Comparison of ENCODE assay signal across 8 mouse cellular contexts in the genomic region with DNA sequence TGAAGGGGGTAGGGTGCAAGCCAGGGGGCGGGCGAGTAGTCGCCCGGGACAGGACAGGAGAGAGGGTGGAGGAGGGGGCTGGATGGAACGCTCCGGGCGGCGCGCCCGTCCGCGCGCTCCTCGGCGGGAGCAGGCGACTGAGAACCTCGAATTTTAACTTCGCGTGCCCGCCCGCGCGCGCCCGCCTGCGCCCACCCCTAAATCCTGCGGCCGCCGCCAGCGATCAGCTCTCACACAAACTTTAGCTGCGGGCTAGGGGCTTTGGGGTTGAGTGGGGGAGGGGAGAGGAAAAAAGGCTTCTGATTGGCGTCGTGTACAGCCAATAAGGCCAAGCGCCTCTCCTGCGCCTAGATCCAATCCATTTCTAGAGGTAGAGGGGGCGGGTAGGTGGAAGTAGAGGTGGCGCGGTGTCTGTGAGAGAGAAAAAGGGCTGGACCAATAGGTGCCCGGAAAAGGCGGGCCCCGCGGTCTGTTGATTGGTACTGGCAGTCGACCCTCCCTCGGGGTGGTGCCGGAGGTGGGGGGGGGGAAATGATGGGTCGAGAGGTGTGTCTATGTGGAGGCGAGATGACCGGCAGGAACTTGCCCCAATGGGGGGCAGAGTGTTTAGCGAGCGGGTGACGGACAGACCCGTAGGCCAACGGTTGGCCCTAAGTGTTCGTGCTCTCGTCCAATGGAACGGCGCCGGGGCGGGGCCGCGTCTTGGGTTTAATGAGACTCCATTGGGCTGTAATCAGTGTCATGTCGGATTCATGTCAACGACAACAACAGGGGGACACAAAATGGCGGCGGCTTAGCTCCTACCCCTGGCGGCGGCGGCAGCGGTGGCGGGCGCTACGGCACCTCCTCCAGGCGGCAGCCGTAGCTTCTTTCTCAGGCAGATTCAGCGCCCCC. TPM values are rescaled to one million over a fixed set of nuclear protein-coding genes. Genes with fewer than 3 reads are reported as not detected.
DNase-seq lines count a peak whose midpoint lies in the region; ATAC-seq and TF ChIP-seq lines count a peak whose summit lies in the region.

No protein-coding gene starts in this region.

- H3K36me3 ChIP-seq in CH12.LX (replicated peaks in 1 of 2; ENCODE audit: control insufficient read depth in 1 of 2, insufficient read depth in 1 of 2, low read length in 1 of 2) = peaks cover 0 to 5% of the 10 kb centered on the region in 2 experiments
- no peaks in the 10 kb centered on the region for H3K36me3 ChIP-seq in forebrain, embryonic 11.5 days (ENCODE audit: control insufficient read depth, insufficient read depth, low read length)
- H3K36me3 ChIP-seq in heart, embryonic 16.5 days (ENCODE audit: control insufficient read depth, insufficient read depth) = no peaks in the 10 kb centered on the region
- no peaks in the 10 kb centered on the region for H3K36me3 ChIP-seq in liver, embryonic 15.5 days (replicated peaks)
- H3K36me3 ChIP-seq in neural tube, embryonic 12.5 days = no peaks in the 10 kb centered on the region

- DNase-seq in CH12.LX (ENCODE audit: extremely low read depth) = peak; percentile 99
- peak; percentile 99 for DNase-seq in c-Kit-positive CD71-positive TER-119-negative erythroid progenitor cells, embryonic 14.5 days (ENCODE audit: low read depth)
- DNase-seq in forebrain, embryonic 11.5 days (ENCODE audit: low spot score) = peak; percentile 100
- peak; percentile 100 for DNase-seq in kidney, postnatal 36 days
- peak; percentile 100 for DNase-seq in telencephalon, adult 2 months (ENCODE audit: low read depth, low spot score)

- H3K9me3 ChIP-seq in CH12.LX (replicated peaks; ENCODE audit: low read length) = no peaks in the 10 kb centered on the region
- H3K9me3 ChIP-seq in forebrain, embryonic 11.5 days (ENCODE audit: control insufficient read depth, low read length) = no peaks in the 10 kb centered on the region
- H3K9me3 ChIP-seq in heart, embryonic 16.5 days (replicated peaks; ENCODE audit: control insufficient read depth, low read length) = no peaks in the 10 kb centered on the region
- no peaks in the 10 kb centered on the region for H3K9me3 ChIP-seq in liver, embryonic 15.5 days (replicated peaks)
- H3K9me3 ChIP-seq in neural tube, embryonic 12.5 days = no peaks in the 10 kb centered on the region

- H3K27ac ChIP-seq in CH12.LX (ENCODE audit: insufficient read depth, low read depth) = peak overlapping the region; percentile 78
- peak overlapping the region; percentile 99 for H3K27ac ChIP-seq in forebrain, embryonic 11.5 days (ENCODE audit: low read depth, low read length)
- H3K27ac ChIP-seq in heart, embryonic 16.5 days (ENCODE audit: low read length) = peak overlapping the region; percentile 96
- peak overlapping the region; percentile 95 for H3K27ac ChIP-seq in liver, embryonic 15.5 days (replicated peaks)
- peak overlapping the region; percentile 98 for H3K27ac ChIP-seq in neural tube, embryonic 12.5 days

- TF ChIP-seq POLR2A in CH12.LX (IDR thresholded peaks at IDR 0.05; ENCODE audit: low read depth, low read length) = peak; percentile 44; the same call in 1 of the 2 replicates

- H3K9ac ChIP-seq in CH12.LX (ENCODE audit: insufficient read depth, low read depth) = peak overlapping the region; percentile 81
- peak overlapping the region; percentile 98 for H3K9ac ChIP-seq in forebrain, embryonic 11.5 days (ENCODE audit: low read length)
- peak overlapping the region; percentile 87 for H3K9ac ChIP-seq in heart, embryonic 16.5 days (ENCODE audit: low read length)
- H3K9ac ChIP-seq in liver, embryonic 15.5 days = peak overlapping the region; percentile 80
- H3K9ac ChIP-seq in neural tube, embryonic 12.5 days = peak overlapping the region; percentile 97

- dilution Hi-C loops in CH12.LX (cut with MboI; ENCODE audit: extremely low pct_ligation_motif_present, extremely low pct_unique_long_range_greater_than_20kb, low sequenced_read_pairs) = no loop called here

- under 1% methylated on average over 71 of the region's 75 CpGs for WGBS in forebrain, embryonic 11.5 days
- under 1% methylated on average over 74 of the region's 75 CpGs for WGBS in heart, embryonic 16.5 days
- under 1% methylated on average over 75 of the region's 75 CpGs for WGBS in liver, embryonic 15.5 days (ENCODE audit: insufficient replicate concordance)
- WGBS in neural tube, embryonic 12.5 days = under 1% methylated on average over 74 of the region's 75 CpGs

- peaks cover 0 to 17% of the 10 kb centered on the region in 2 experiments; a peak in 3 of 4 replicates for H3K4me1 ChIP-seq in CH12.LX (ENCODE audit: control insufficient read depth in 1 of 2, insufficient read depth in 2 of 2)
- H3K4me1 ChIP-seq in forebrain, embryonic 11.5 days (replicated peaks; ENCODE audit: control insufficient read depth, insufficient read depth, low read length) = peaks cover 3% of the 10 kb centered on the region; the same call in 1 of the 2 replicates
- peaks cover 37% of the 10 kb centered on the region for H3K4me1 ChIP-seq in heart, embryonic 16.5 days (ENCODE audit: control insufficient read depth, insufficient read depth, low read length)
- H3K4me1 ChIP-seq in liver, embryonic 15.5 days (replicated peaks) = peaks cover 46% of the 10 kb centered on the region
- peaks cover 21% of the 10 kb centered on the region for H3K4me1 ChIP-seq in neural tube, embryonic 12.5 days

- peak; percentile 96 for ATAC-seq in forebrain, embryonic 11.5 days (replicated peaks; ENCODE audit: low FRiP score)
- ATAC-seq in heart, embryonic 16.5 days (replicated peaks; ENCODE audit: extremely low read depth, insufficient read depth, low FRiP score) = peak; percentile 92
- peak; percentile 96 for ATAC-seq in liver, embryonic 15.5 days (ENCODE audit: insufficient read depth)
- peak; percentile 97 for ATAC-seq in neural tube, embryonic 12.5 days (ENCODE audit: low FRiP score, low read depth)

- H3K4me3 ChIP-seq in CH12.LX (replicated peaks in 1 of 3; ENCODE audit: low read depth in 2 of 3, low read length in 2 of 3, poor library complexity in 1 of 3) = peak overlapping the region; percentile 72 to 89 (median 88)
- H3K4me3 ChIP-seq in forebrain, embryonic 11.5 days (ENCODE audit: low read depth, low read length) = peak overlapping the region; percentile 94
- H3K4me3 ChIP-seq in heart, embryonic 16.5 days (ENCODE audit: low read length) = peak overlapping the region; percentile 82
- H3K4me3 ChIP-seq in liver, embryonic 15.5 days (replicated peaks) = peak overlapping the region; percentile 92
- peak overlapping the region; percentile 92 for H3K4me3 ChIP-seq in neural tube, embryonic 12.5 days

- H3K27me3 ChIP-seq in CH12.LX (replicated peaks) = peaks cover 11% of the 10 kb centered on the region
- H3K27me3 ChIP-seq in forebrain, embryonic 11.5 days (ENCODE audit: control insufficient read depth, insufficient read depth, low read length) = no peaks in the 10 kb centered on the region
- no peaks in the 10 kb centered on the region for H3K27me3 ChIP-seq in heart, embryonic 16.5 days (ENCODE audit: control insufficient read depth, insufficient read depth, low read length)
- peaks cover 21% of the 10 kb centered on the region for H3K27me3 ChIP-seq in liver, embryonic 15.5 days
- no peaks in the 10 kb centered on the region for H3K27me3 ChIP-seq in neural tube, embryonic 12.5 days (replicated peaks)

- no peak for TF ChIP-seq RAD21 in CH12.LX (IDR thresholded peaks at IDR 0.05; ENCODE audit: low read depth, low read length)

- TF ChIP-seq EP300 in CH12.LX (IDR thresholded peaks at IDR 0.05; ENCODE audit: low read length) = no peak

- H3K79me2 ChIP-seq in CH12.LX (replicated peaks; ENCODE audit: control insufficient read depth, extremely low read depth, insufficient read depth, poor library complexity, severe bottlenecking) = peaks cover 6% of the 10 kb centered on the region

- TF ChIP-seq CTCF in CH12.LX (conservative IDR thresholded peaks at IDR 0.05 in 1 of 2, IDR thresholded peaks at IDR 0.05 in 1 of 2; ENCODE audit: low read depth in 2 of 2, low read length in 2 of 2) = peak in 1 of 2 experiments; percentile 39; a peak in 2 of 4 replicates

- H3K4me2 ChIP-seq in CH12.LX (ENCODE audit: insufficient read depth, low read depth, poor library complexity, severe bottlenecking) = peak overlapping the region; percentile 77
- peak overlapping the region; percentile 74 for H3K4me2 ChIP-seq in forebrain, embryonic 11.5 days (ENCODE audit: low read depth, low read length, severe bottlenecking)
- peak overlapping the region; percentile 87 for H3K4me2 ChIP-seq in heart, embryonic 16.5 days (ENCODE audit: low read depth, low read length)
- H3K4me2 ChIP-seq in liver, embryonic 15.5 days = peak overlapping the region; percentile 100
- H3K4me2 ChIP-seq in neural tube, embryonic 12.5 days (replicated peaks) = peak overlapping the region; percentile 88

- in situ Hi-C loops in CH12.LX (cut with MboI; ENCODE audit: low pct_ligation_motif_present, low pct_unique_long_range_greater_than_20kb, low sequenced_read_pairs) = no loop called here

TF ChIP-seq in CH12.LX, 34 proteins besides CTCF, POLR2A, EP300 and RAD21 (continues in another document):
- peak; percentile 80; the same call in 1 of the 2 replicates for TF ChIP-seq ZMIZ1 (IDR thresholded peaks at IDR 0.05; ENCODE audit: low read depth, low read length)
- no peak for TF ChIP-seq UBTF (IDR thresholded peaks at IDR 0.05; ENCODE audit: low read depth, low read length)
- TF ChIP-seq RCOR1 (conservative IDR thresholded peaks at IDR 0.05; ENCODE audit: low read depth, low read length) = no peak
- TF ChIP-seq SMC3 (IDR thresholded peaks at IDR 0.05; ENCODE audit: low read depth, low read length) = no peak
- TF ChIP-seq USF1 (IDR thresholded peaks at IDR 0.05; ENCODE audit: low read depth, low read length) = no peak
- TF ChIP-seq PAX5 (IDR thresholded peaks at IDR 0.05; ENCODE audit: low read length) = no peak
- TF ChIP-seq HCFC1 (IDR thresholded peaks at IDR 0.05; ENCODE audit: low read depth, low read length) = peak; percentile 64
- TF ChIP-seq USF2 (conservative IDR thresholded peaks at IDR 0.05; ENCODE audit: low read depth, low read length) = no peak
- peak; percentile 60 for TF ChIP-seq NRF1 (IDR thresholded peaks at IDR 0.05; ENCODE audit: low read depth, low read length)
- TF ChIP-seq CHD1 (IDR thresholded peaks at IDR 0.05; ENCODE audit: low read depth, low read length) = no peak
- no peak; the same call in 1 of the 2 replicates for TF ChIP-seq TBP (conservative IDR thresholded peaks at IDR 0.05; ENCODE audit: low read depth, low read length)
- TF ChIP-seq TCF12 (IDR thresholded peaks at IDR 0.05; ENCODE audit: low read depth, low read length) = peak; percentile 53; the same call in 1 of the 2 replicates
- TF ChIP-seq ELF1 (IDR thresholded peaks at IDR 0.05; ENCODE audit: low read depth, low read length) = peak; percentile 79

RNA-seq across cellular contexts. Expression of a gene that starts 19.2 kb away (rescaled TPM):
- total RNA-seq in CH12.LX (2012; rRNA removed) = 10.9 and 12.3 TPM in 2 replicates
- total RNA-seq in CH12.LX (2014; rRNA removed) = 1.0 and 2.3 TPM in 2 replicates
- 6.5 and 8.0 TPM in 2 replicates for polyA plus RNA-seq in CH12.LX (2012; ENCODE audit: insufficient read length, low read depth)
- polyA plus RNA-seq in forebrain, embryonic 11.5 days (2014; fragmentation: Nextera tagmentation; extraction: Ambion mirVana) = 33.1 and 34.5 TPM in 2 replicates
- polyA plus RNA-seq in heart, embryonic 16.5 days (2015; fragmentation: Nextera tagmentation; extraction: Ambion mirVana) = 9.4 and 10.2 TPM in 2 replicates
- polyA plus RNA-seq in liver, embryonic 15.5 days (2015; fragmentation: Nextera tagmentation; extraction: Ambion mirVana) = 1.3 and 1.5 TPM in 2 replicates
- 20.0 and 20.9 TPM in 2 replicates for polyA plus RNA-seq in neural tube, embryonic 12.5 days (2016; fragmentation: Nextera tagmentation; extraction: Ambion mirVana)

Comparison
In these comparisons a context has a peak if more than half of its experiments do, and no peak if none do; other contexts are left out.
1. Peak in every context shown above with its lines: DNase-seq, ATAC-seq, H3K4me3 ChIP-seq and H3K27ac ChIP-seq.